Mouse (Mus musculus) gastrocnemius, adult 8-10 months (tissue): ENCODE measurements around the gene Lingo3. TPM values are rescaled to one million over a fixed set of nuclear protein-coding genes. Genes with fewer than 3 reads are reported as not detected.
A peak's percentile ranks its signal among the peaks of the same experiment; 100 is the strongest.
"Not testable (repeated sequence)": the region's sequence is repeated elsewhere in the genome, so short reads cannot be mapped to it uniquely, and the experiment has no call there.

Experiments used
- DNase-seq, 2 experiments: peaks; one replicate each; pipeline ENCODE4 v3.0.0; 2022; ENCODE audit warnings: low spot score in 2 of 2
- total RNA-seq, 4 experiments: library from RNA; stranded (reverse); gene quantifications; 2 replicates each; pipeline ENCODE4 v1.2.4; 2022

Gene Lingo3
- total RNA-seq, 4 experiments from 2014 or later: 7.4 to 12.5 (median 10.4) TPM

GRCm38 (mm10) chr10:80821991-80822390 is 21.8 kb downstream of the Lingo3 start:
- DNase-seq: no peak

- DNase-seq: no peak
These were observed 24.4 kb downstream of the Lingo3 start for GRCm38 (mm10) chr10:80819406-80819805.

GRCm38 (mm10) chr10:80818599-80819281 is 25.1 kb downstream of the Lingo3 start:
- DNase-seq: no peak

- DNase-seq: not testable (repeated sequence)
These were observed 25.9 kb downstream of the Lingo3 start for GRCm38 (mm10) chr10:80817955-80818354.

- no peak for DNase-seq
These were observed 26.7 kb downstream of the Lingo3 start for GRCm38 (mm10) chr10:80817164-80817563.

- DNase-seq: not testable (repeated sequence)
These were observed 27.5 kb downstream of the Lingo3 start for GRCm38 (mm10) chr10:80816303-80816702.

- no peak for DNase-seq
These were observed 29.0 kb downstream of the Lingo3 start for GRCm38 (mm10) chr10:80814800-80815199.

- DNase-seq: peak; percentile 77 to 79
These were observed 30.5 kb downstream of the Lingo3 start, which contains the start of gene Jsrp1 for GRCm38 (mm10) chr10:80813366-80813765. Jsrp1 (minus strand) TSS chr10:80813498.

GRCm38 (mm10) chr10:80812391-80813041 is 31.3 kb downstream of the Lingo3 start:
- DNase-seq: peak; percentile 60 to 78

GRCm38 (mm10) chr10:80810084-80810483 is 33.8 kb downstream of the Lingo3 start:
- DNase-seq: no peak

GRCm38 (mm10) chr10:80808985-80809632 is 34.7 kb downstream of the Lingo3 start:
- DNase-seq: no peak

GRCm38 (mm10) chr10:80808099-80808984 is 35.5 kb downstream of the Lingo3 start:
- no peak for DNase-seq

GRCm38 (mm10) chr10:80807057-80807627 is 36.7 kb downstream of the Lingo3 start:
- DNase-seq: peak; percentile 59 to 83

GRCm38 (mm10) chr10:80806341-80807056 is 37.3 kb downstream of the Lingo3 start:
- no peak for DNase-seq

GRCm38 (mm10) chr10:80805925-80806324 is 37.9 kb downstream of the Lingo3 start:
- DNase-seq: peak; percentile 61 to 71

- no peak for DNase-seq
These were observed 38.5 kb downstream of the Lingo3 start for GRCm38 (mm10) chr10:80805322-80805721.

GRCm38 (mm10) chr10:80804916-80805315 is 38.9 kb downstream of the Lingo3 start, which contains the start of gene Amh:
Amh (plus strand) TSS chr10:80805243.
- no peak for DNase-seq

GRCm38 (mm10) chr10:80804340-80804739 is 39.5 kb downstream of the Lingo3 start:
- no peak for DNase-seq

GRCm38 (mm10) chr10:80802996-80803395 is 40.8 kb downstream of the Lingo3 start:
- DNase-seq: no peak
